Comparison of ENCODE assay signal across 10 mouse cellular contexts in genomic region chr16:91538051-91538450, GRCm38 (mm10). TPM values are rescaled to one million over a fixed set of nuclear protein-coding genes. Genes with fewer than 3 reads are reported as not detected.
DNase-seq lines count a peak whose midpoint lies in the region; ATAC-seq and TF ChIP-seq lines count a peak whose summit lies in the region.
"Had no signal": no experiment of that assay in that cellular context is flagged by ENCODE, and none has a peak within 500 bp of the region (broad histone marks: within the 10 kb centered on the region; RNA-seq: fewer than 3 reads in every experiment).

No protein-coding gene starts in this region.

- H3K27ac ChIP-seq in hindbrain, embryonic 14.5 days: 0 out of 2 replicates have a peak overlapping the region, but pooled peaks have one; percentile 2
- no peak overlapping the region for H3K27ac ChIP-seq in hindbrain, embryonic 12.5 days
- H3K27ac ChIP-seq in bone marrow macrophage, adult 2 months (ENCODE audit: insufficient read depth, low read depth, low read length): peak overlapping the region; percentile 78
- H3K27ac ChIP-seq in liver, embryonic 15.5 days (replicated peaks): peak overlapping the region; percentile 45

- no peak for ATAC-seq in hindbrain, embryonic 14.5 days (ENCODE audit: low FRiP score)
- ATAC-seq in hindbrain, embryonic 12.5 days (ENCODE audit: low FRiP score): no peak
- no peak for ATAC-seq in liver, embryonic 15.5 days (ENCODE audit: insufficient read depth)

- no peaks in the 10 kb centered on the region for H3K9me3 ChIP-seq in hindbrain, embryonic 14.5 days (ENCODE audit: control insufficient read depth, low read length)
- no peaks in the 10 kb centered on the region for H3K9me3 ChIP-seq in hindbrain, embryonic 12.5 days (replicated peaks)
- H3K9me3 ChIP-seq in liver, embryonic 15.5 days (replicated peaks): no peaks in the 10 kb centered on the region

- no peak for TF ChIP-seq CTCF in bone marrow macrophage, adult 2 months (IDR thresholded peaks at IDR 0.05; ENCODE audit: low read depth, low read length)

- WGBS in hindbrain, embryonic 14.5 days: 84% methylated on average over 6 of the region's 6 CpGs
- 72% methylated on average over 6 of the region's 6 CpGs for WGBS in hindbrain, embryonic 12.5 days
- WGBS in liver, embryonic 15.5 days (ENCODE audit: insufficient replicate concordance): 42% methylated on average over 6 of the region's 6 CpGs

- no peaks in the 10 kb centered on the region for H3K36me3 ChIP-seq in hindbrain, embryonic 14.5 days (replicated peaks; ENCODE audit: control insufficient read depth, insufficient read depth)
- H3K36me3 ChIP-seq in hindbrain, embryonic 12.5 days: no peaks in the 10 kb centered on the region
- H3K36me3 ChIP-seq in liver, embryonic 15.5 days (replicated peaks): no peaks in the 10 kb centered on the region

- no peaks in the 10 kb centered on the region for H3K27me3 ChIP-seq in hindbrain, embryonic 14.5 days (ENCODE audit: control insufficient read depth, insufficient read depth, low read length)
- no peaks in the 10 kb centered on the region for H3K27me3 ChIP-seq in hindbrain, embryonic 12.5 days
- peaks cover 21% of the 10 kb centered on the region for H3K27me3 ChIP-seq in liver, embryonic 15.5 days

- no peaks in the 10 kb centered on the region for H3K4me1 ChIP-seq in hindbrain, embryonic 14.5 days (replicated peaks; ENCODE audit: control insufficient read depth, insufficient read depth, low read length)
- H3K4me1 ChIP-seq in hindbrain, embryonic 12.5 days: peaks cover 5% of the 10 kb centered on the region; the same call in 1 of the 2 replicates
- peaks cover 20% of the 10 kb centered on the region for H3K4me1 ChIP-seq in bone marrow macrophage, adult 2 months (ENCODE audit: control insufficient read depth, insufficient read depth, low read length)
- peaks cover 76% of the 10 kb centered on the region for H3K4me1 ChIP-seq in liver, embryonic 15.5 days (replicated peaks)

- intact Hi-C loops in left cerebral cortex, postnatal 10 days (cut with DNase I): no loop called here

- no peak overlapping the region for H3K4me3 ChIP-seq in hindbrain, embryonic 14.5 days (replicated peaks; ENCODE audit: low read length)
- no peak overlapping the region for H3K4me3 ChIP-seq in hindbrain, embryonic 12.5 days
- no peak overlapping the region for H3K4me3 ChIP-seq in bone marrow macrophage, adult 2 months (ENCODE audit: insufficient read depth, low read length)
- no peak overlapping the region for H3K4me3 ChIP-seq in liver, embryonic 15.5 days (replicated peaks)

- no peak for TF ChIP-seq POLR2A in bone marrow macrophage, adult 2 months (IDR thresholded peaks at IDR 0.05; ENCODE audit: borderline replicate concordance, low read depth, low read length)

- no peak overlapping the region for H3K4me2 ChIP-seq in hindbrain, embryonic 14.5 days (replicated peaks)
- no peak overlapping the region for H3K4me2 ChIP-seq in hindbrain, embryonic 12.5 days (replicated peaks)
- no peak overlapping the region for H3K4me2 ChIP-seq in liver, embryonic 15.5 days

- no peak overlapping the region for H3K9ac ChIP-seq in hindbrain, embryonic 14.5 days
- no peak overlapping the region for H3K9ac ChIP-seq in hindbrain, embryonic 12.5 days
- H3K9ac ChIP-seq in liver, embryonic 15.5 days: no peak overlapping the region

- DNase-seq in hindbrain, embryonic 14.5 days (ENCODE audit: low spot score): no peak
- peak; percentile 60 for DNase-seq in 416B (ENCODE audit: low read depth)
- no peak for DNase-seq in frontal cortex, postnatal 36 days (ENCODE audit: low spot score in 2 of 2)
- DNase-seq in left cerebral cortex, postnatal 10 days (ENCODE audit: extremely low spot score in 1 of 2, low spot score in 2 of 2): no peak
- DNase-seq: adrenal gland, postnatal 10 days; cerebellum, postnatal 10 days; midbrain, embryonic 14.5 days had no signal

RNA-seq across cellular contexts. Expression of gene Ifngr2, which starts 8.8 kb away (rescaled TPM):
- 106 and 114 TPM in 2 replicates for polyA plus RNA-seq in hindbrain, embryonic 14.5 days (2014; fragmentation: Nextera tagmentation; extraction: Ambion mirVana)
- 47.1 and 48.6 TPM in 2 replicates for polyA plus RNA-seq in hindbrain, embryonic 12.5 days (2016; fragmentation: Nextera tagmentation; extraction: Ambion mirVana)
- 193 and 222 TPM in 2 replicates for polyA plus RNA-seq in bone marrow macrophage, adult 2 months (2012; ENCODE audit: insufficient read depth, insufficient read length, missing spikeins)
- polyA plus RNA-seq in liver, embryonic 15.5 days (2015; fragmentation: Nextera tagmentation; extraction: Ambion mirVana): 16.1 and 17.1 TPM in 2 replicates
- 10 to 100 TPM; 74.8 to 82.0 TPM for total RNA-seq in left cerebral cortex, postnatal 10 days (2021)

RNA-seq across cellular contexts. Expression of gene Ifnar1, which starts 53.0 kb away (rescaled TPM):
- 47.1 and 48.8 TPM in 2 replicates for polyA plus RNA-seq in hindbrain, embryonic 14.5 days (2014; fragmentation: Nextera tagmentation; extraction: Ambion mirVana)
- polyA plus RNA-seq in hindbrain, embryonic 12.5 days (2016; fragmentation: Nextera tagmentation; extraction: Ambion mirVana): 60.7 and 65.4 TPM in 2 replicates
- polyA plus RNA-seq in bone marrow macrophage, adult 2 months (2012; ENCODE audit: insufficient read depth, insufficient read length, missing spikeins): 89.1 and 92.5 TPM in 2 replicates
- 19.4 and 21.6 TPM in 2 replicates for polyA plus RNA-seq in liver, embryonic 15.5 days (2015; fragmentation: Nextera tagmentation; extraction: Ambion mirVana)
- total RNA-seq in left cerebral cortex, postnatal 10 days (2021): 10 to 100 TPM; 68.8 to 75.0 TPM

RNA-seq across cellular contexts. Expression of gene Tmem50b, which starts 59.5 kb away (rescaled TPM):
- polyA plus RNA-seq in hindbrain, embryonic 14.5 days (2014; fragmentation: Nextera tagmentation; extraction: Ambion mirVana): 106 and 127 TPM in 2 replicates
- polyA plus RNA-seq in hindbrain, embryonic 12.5 days (2016; fragmentation: Nextera tagmentation; extraction: Ambion mirVana): 46.6 and 48.7 TPM in 2 replicates
- 78.7 and 80.3 TPM in 2 replicates for polyA plus RNA-seq in bone marrow macrophage, adult 2 months (2012; ENCODE audit: insufficient read depth, insufficient read length, missing spikeins)
- 6.8 and 7.4 TPM in 2 replicates for polyA plus RNA-seq in liver, embryonic 15.5 days (2015; fragmentation: Nextera tagmentation; extraction: Ambion mirVana)
- total RNA-seq in left cerebral cortex, postnatal 10 days (2021): 10 to 100 TPM; 92.3 to 95.0 TPM
